Mouse (Mus musculus): Measurements from ENCODE around the gene Skiv2l. TPM values are rescaled to one million over a fixed set of nuclear protein-coding genes. Genes with fewer than 3 reads are reported as not detected.
A peak's percentile ranks its signal among the peaks of the same experiment; 100 is the strongest.

Gene Skiv2l
- total and polyA plus RNA-seq, 2 experiments from 2014 or later, result 18.7 to 40.3 TPM

DNA sequence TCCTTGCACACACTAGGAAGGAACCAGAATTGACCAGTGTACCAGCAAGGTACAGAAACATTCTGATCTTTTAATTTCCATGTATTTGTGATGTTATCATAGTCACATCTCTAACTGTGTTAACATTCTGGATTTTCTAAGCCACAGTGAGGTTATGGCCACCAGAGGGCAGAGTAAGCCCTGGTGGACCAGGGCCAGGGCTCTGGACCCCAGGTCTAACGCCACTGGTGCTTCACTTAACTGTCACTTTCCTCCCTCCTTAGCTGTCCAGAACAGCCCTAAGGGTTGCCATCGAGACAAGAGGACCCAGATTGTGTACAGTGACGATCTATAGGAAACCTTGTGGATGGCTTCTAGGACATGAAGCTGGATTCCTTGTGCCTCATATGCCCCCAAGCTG lies 5.8 kb upstream of the Skiv2l start:
- 25% methylated on average over 3 of the region's 3 CpGs for WGBS
- Histone ChIP-seq H3K27me3 (ENCODE audit: control insufficient read depth, insufficient read depth, low read length) (no peaks in the 10 kb centered on the region; the same call in 1 of the 2 replicates), H3K4me3 (ENCODE audit: low read depth, low read length) (no peak overlapping the region), H3K9ac (replicated peaks; ENCODE audit: low read depth, low read length) (no peak overlapping the region), H3K4me1 (ENCODE audit: control insufficient read depth, insufficient read depth) (peaks cover 5% of the 10 kb centered on the region), H3K36me3 (replicated peaks; ENCODE audit: control insufficient read depth, insufficient read depth, low read length) (peaks cover 24% of the 10 kb centered on the region), H3K27ac (ENCODE audit: low read depth) (no peak overlapping the region), H3K9me3 (replicated peaks; ENCODE audit: control insufficient read depth, low read length) (no peaks in the 10 kb centered on the region), H3K4me2 (ENCODE audit: low read depth, low read length) (no peak overlapping the region)
- 0 out of 2 replicates have a peak, but pooled peaks have one; percentile 35 for ATAC-seq (ENCODE audit: insufficient read depth, low read depth)
- TF ChIP-seq CTCF (IDR thresholded peaks at IDR 0.05; ENCODE audit: low read depth) (peak; percentile 73), EP300 (IDR thresholded peaks at IDR 0.05; ENCODE audit: low read depth) (no peak)
- DNase-seq (ENCODE audit: low spot score), result peak; percentile 32

- TF ChIP-seq CTCF (IDR thresholded peaks at IDR 0.05; ENCODE audit: low read depth) (no peak), EP300 (IDR thresholded peaks at IDR 0.05; ENCODE audit: low read depth) (no peak)
- 73% methylated on average over 3 of the region's 3 CpGs for WGBS
These were observed 4.8 kb upstream of the Skiv2l start for GRCm38 (mm10) chr17:34854761-34855160.

DNA sequence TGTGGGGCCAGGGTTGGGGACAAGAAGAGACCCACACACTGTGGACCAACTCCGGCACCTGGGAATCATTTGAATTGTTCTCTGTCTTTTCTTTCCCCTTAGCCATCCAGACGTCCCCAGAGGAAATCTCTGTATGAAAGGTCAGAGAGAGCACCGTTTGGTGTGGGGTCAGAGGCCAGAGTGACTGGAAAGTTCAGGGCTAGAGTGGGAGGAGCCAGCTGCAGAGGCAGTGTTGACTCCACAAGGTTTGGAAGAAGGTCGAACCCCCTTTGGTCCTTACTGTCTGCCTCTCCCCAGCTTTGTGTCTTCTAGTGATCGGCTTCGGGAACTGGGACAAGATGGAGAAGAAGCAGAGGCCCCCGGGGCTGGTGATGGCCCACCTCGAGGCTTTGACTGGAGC lies 3.5 kb upstream of the Skiv2l start:
- H3K9me3 ChIP-seq (replicated peaks; ENCODE audit: control insufficient read depth, low read length), result no peaks in the 10 kb centered on the region
- no peak for ATAC-seq (ENCODE audit: insufficient read depth, low read depth)
- 76% methylated on average over 8 of the region's 8 CpGs for WGBS

More at GRCm38 (mm10) chr17:34854761-34855160, 4.8 kb upstream of the Skiv2l start:
- H3K36me3 ChIP-seq (replicated peaks; ENCODE audit: control insufficient read depth, insufficient read depth, low read length), result peaks cover 24% of the 10 kb centered on the region
- H3K4me3 ChIP-seq (ENCODE audit: low read depth, low read length), result no peak overlapping the region
- H3K9ac ChIP-seq (replicated peaks; ENCODE audit: low read depth, low read length), result no peak overlapping the region
- ATAC-seq (ENCODE audit: insufficient read depth, low read depth) (no peak), DNase-seq (ENCODE audit: low spot score) (no peak)
- H3K9me3 ChIP-seq (replicated peaks; ENCODE audit: control insufficient read depth, low read length), result no peaks in the 10 kb centered on the region
- H3K4me1 ChIP-seq (ENCODE audit: control insufficient read depth, insufficient read depth), result peaks cover 8% of the 10 kb centered on the region
- no peak overlapping the region for H3K4me2 ChIP-seq (ENCODE audit: low read depth, low read length)
- H3K27ac ChIP-seq (ENCODE audit: low read depth), result no peak overlapping the region
- H3K27me3 ChIP-seq (ENCODE audit: control insufficient read depth, insufficient read depth, low read length), result no peaks in the 10 kb centered on the region

DNA sequence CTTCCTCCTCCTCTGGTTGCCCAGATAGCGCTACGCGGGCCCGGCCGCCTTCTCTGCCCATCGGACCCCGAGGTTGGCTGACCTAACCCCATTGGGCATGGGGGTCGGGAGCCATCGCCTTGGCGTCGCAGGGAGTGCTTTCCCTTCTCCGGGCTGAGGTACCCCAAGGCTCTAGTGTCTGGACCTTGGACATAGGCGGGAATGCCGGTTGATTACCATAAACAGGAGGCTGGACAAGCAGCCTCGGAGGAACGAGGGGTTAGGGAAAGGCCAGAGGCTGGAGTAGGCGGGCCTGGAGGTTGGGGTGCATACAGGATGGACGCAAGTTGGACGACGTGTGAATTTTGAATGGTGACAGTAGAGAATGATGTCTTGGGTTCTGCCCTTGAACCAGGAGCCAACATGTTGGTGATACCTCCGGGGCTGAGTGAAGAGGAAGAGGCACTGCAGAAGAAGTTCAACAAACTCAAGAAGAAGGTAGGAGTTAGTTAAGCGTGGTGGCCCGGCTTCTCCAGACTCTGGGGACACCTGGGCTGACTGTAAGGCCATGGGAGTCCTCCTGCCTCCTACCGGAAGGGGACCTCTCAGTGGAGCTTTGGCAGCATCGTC lies 611 bp upstream of the Skiv2l start:
- Histone ChIP-seq H3K27ac (ENCODE audit: low read depth) (peak overlapping the region; percentile 40; the same call in 1 of the 2 replicates), H3K4me3 (ENCODE audit: low read depth, low read length) (peak overlapping the region; percentile 84), H3K36me3 (replicated peaks; ENCODE audit: control insufficient read depth, insufficient read depth, low read length) (peaks cover 45% of the 10 kb centered on the region), H3K9ac (replicated peaks; ENCODE audit: low read depth, low read length) (peak overlapping the region; percentile 75), H3K4me2 (ENCODE audit: low read depth, low read length) (peak overlapping the region; percentile 96), H3K4me1 (ENCODE audit: control insufficient read depth, insufficient read depth) (peaks cover 13% of the 10 kb centered on the region), H3K27me3 (ENCODE audit: control insufficient read depth, insufficient read depth, low read length) (no peaks in the 10 kb centered on the region), H3K9me3 (replicated peaks; ENCODE audit: control insufficient read depth, low read length) (no peaks in the 10 kb centered on the region)
- under 1% methylated on average over 25 of the region's 25 CpGs for WGBS
- TF ChIP-seq EP300 (IDR thresholded peaks at IDR 0.05; ENCODE audit: low read depth) (no peak), CTCF (IDR thresholded peaks at IDR 0.05; ENCODE audit: low read depth) (no peak)
- no peak; the same call in 1 of the 2 replicates for ATAC-seq (ENCODE audit: insufficient read depth, low read depth)
- DNase-seq (ENCODE audit: low spot score), result no peak

More for the DNA sequence above, 3.5 kb upstream of the Skiv2l start:
- DNase-seq (ENCODE audit: low spot score), result no peak
- Histone ChIP-seq H3K4me1 (ENCODE audit: control insufficient read depth, insufficient read depth) (peaks cover 13% of the 10 kb centered on the region), H3K9ac (replicated peaks; ENCODE audit: low read depth, low read length) (no peak overlapping the region), H3K4me2 (ENCODE audit: low read depth, low read length) (no peak overlapping the region), H3K36me3 (replicated peaks; ENCODE audit: control insufficient read depth, insufficient read depth, low read length) (peaks cover 24% of the 10 kb centered on the region), H3K27ac (ENCODE audit: low read depth) (no peak overlapping the region), H3K27me3 (ENCODE audit: control insufficient read depth, insufficient read depth, low read length) (no peaks in the 10 kb centered on the region), H3K4me3 (ENCODE audit: low read depth, low read length) (no peak overlapping the region)
- no peak for TF ChIP-seq EP300 (IDR thresholded peaks at IDR 0.05; ENCODE audit: low read depth)
- no peak for TF ChIP-seq CTCF (IDR thresholded peaks at IDR 0.05; ENCODE audit: low read depth)

GRCm38 (mm10) chr17:34847615-34848014 lies 2.4 kb downstream of the Skiv2l start:
- peaks cover 55% of the 10 kb centered on the region for H3K36me3 ChIP-seq (replicated peaks; ENCODE audit: control insufficient read depth, insufficient read depth, low read length)
- H3K27me3 ChIP-seq (ENCODE audit: control insufficient read depth, insufficient read depth, low read length), result no peaks in the 10 kb centered on the region
- no peak for TF ChIP-seq EP300 (IDR thresholded peaks at IDR 0.05; ENCODE audit: low read depth)
- no peak overlapping the region for H3K9ac ChIP-seq (replicated peaks; ENCODE audit: low read depth, low read length)
- peaks cover 13% of the 10 kb centered on the region for H3K4me1 ChIP-seq (ENCODE audit: control insufficient read depth, insufficient read depth)
- H3K4me2 ChIP-seq (ENCODE audit: low read depth, low read length), result no peak overlapping the region
- ATAC-seq (ENCODE audit: insufficient read depth, low read depth) (no peak), DNase-seq (ENCODE audit: low spot score) (no peak)
- H3K9me3 ChIP-seq (replicated peaks; ENCODE audit: control insufficient read depth, low read length), result no peaks in the 10 kb centered on the region
- no peak overlapping the region for H3K4me3 ChIP-seq (ENCODE audit: low read depth, low read length)
- 86% methylated on average over 7 of the region's 7 CpGs for WGBS
- no peak overlapping the region for H3K27ac ChIP-seq (ENCODE audit: low read depth)

GRCm38 (mm10) chr17:34847192-34847591 lies 2.8 kb downstream of the Skiv2l start:
- Histone ChIP-seq H3K36me3 (replicated peaks; ENCODE audit: control insufficient read depth, insufficient read depth, low read length) (peaks cover 55% of the 10 kb centered on the region), H3K9ac (replicated peaks; ENCODE audit: low read depth, low read length) (no peak overlapping the region), H3K4me2 (ENCODE audit: low read depth, low read length) (no peak overlapping the region), H3K4me3 (ENCODE audit: low read depth, low read length) (no peak overlapping the region), H3K4me1 (ENCODE audit: control insufficient read depth, insufficient read depth) (peaks cover 13% of the 10 kb centered on the region), H3K27me3 (ENCODE audit: control insufficient read depth, insufficient read depth, low read length) (no peaks in the 10 kb centered on the region), H3K9me3 (replicated peaks; ENCODE audit: control insufficient read depth, low read length) (no peaks in the 10 kb centered on the region), H3K27ac (ENCODE audit: low read depth) (no peak overlapping the region)
- TF ChIP-seq CTCF (IDR thresholded peaks at IDR 0.05; ENCODE audit: low read depth) (no peak), EP300 (IDR thresholded peaks at IDR 0.05; ENCODE audit: low read depth) (no peak)
- ATAC-seq (ENCODE audit: insufficient read depth, low read depth), result no peak
- 80% methylated on average over 6 of the region's 6 CpGs for WGBS
- DNase-seq (ENCODE audit: low spot score), result no peak

Measured in heart, postnatal 0 days (tissue).